Mouse (Mus musculus): ENCODE data around the gene Matn3.

DNA sequence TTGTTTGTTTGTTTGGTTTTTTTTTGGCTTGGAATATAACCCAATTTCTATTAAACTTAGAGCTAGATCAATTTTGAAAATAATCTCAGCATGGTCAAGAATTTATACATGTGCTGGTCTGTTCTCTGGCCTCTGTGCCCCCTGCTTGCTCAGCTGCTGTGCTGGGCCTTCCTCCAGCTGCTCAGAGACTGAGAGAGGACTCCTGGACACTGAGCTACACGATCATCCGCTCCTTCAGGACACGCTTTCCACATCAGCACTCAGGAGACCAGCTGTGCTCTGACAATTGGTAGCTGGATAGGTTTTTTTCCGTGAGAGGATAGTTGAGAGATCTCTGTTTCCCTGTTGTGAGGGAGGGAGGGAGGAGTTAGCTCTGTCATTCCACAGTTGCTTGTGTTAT lies 62.6 kb downstream of the Matn3 start:
- TF ChIP-seq CTCF (IDR thresholded peaks at IDR 0.05; ENCODE audit: control insufficient read depth, insufficient read depth, low read length) (no peak), POLR2A (IDR thresholded peaks at IDR 0.05; ENCODE audit: borderline replicate concordance, control insufficient read depth, low read depth, low read length) (no peak)
